Mouse (Mus musculus) MEL (cell line): ENCODE measurements around the gene Tubg1. TPM values are rescaled to one million over a fixed set of nuclear protein-coding genes. Genes with fewer than 3 reads are reported as not detected.

ENCODE experiments used
- DNase-seq: peaks from one replicate; pipeline ENCODE4 v3.0.0; 2011; ENCODE audit warnings: low read depth, low spot score
- H3K27ac ChIP-seq: 2 replicates; pipeline ENCODE4 v1.5.1; 2012; ENCODE audit warnings: low read depth, mild to moderate bottlenecking, control low read depth, low read length, moderate library complexity; ENCODE audit not compliant: control insufficient read depth
- H3K27me3 ChIP-seq, 2 experiments: fragments of 150-350 bp in 1 of 2; sonication (generic) in 1 of 2; 2 replicates each; pipeline ENCODE4 v1.6.1; 2012; ENCODE audit warnings: low read length in 2 of 2, mild to moderate bottlenecking in 2 of 2, improper control_type of control experiment in 1 of 2, moderate library complexity in 1 of 2; ENCODE audit not compliant: insufficient read depth in 2 of 2, control insufficient read depth in 1 of 2
- H3K36me3 ChIP-seq, 2 experiments: 2 replicates each; pipeline ENCODE4 v1.6.1; 2012 to 2014; ENCODE audit warnings: low read length in 2 of 2, improper control_type of control experiment in 1 of 2, inconsistent platforms in 1 of 2, mild to moderate bottlenecking in 1 of 2; ENCODE audit not compliant: insufficient read depth in 2 of 2, control insufficient read depth in 1 of 2
- H3K4me1 ChIP-seq, 2 experiments: fragments of 150-350 bp in 1 of 2; sonication (generic) in 1 of 2; 2 replicates each; pipeline ENCODE4 v1.6.1; 2012; ENCODE audit warnings: low read length in 2 of 2, improper control_type of control experiment in 1 of 2, mild to moderate bottlenecking in 1 of 2; ENCODE audit not compliant: insufficient read depth in 2 of 2, control insufficient read depth in 1 of 2
- H3K4me3 ChIP-seq, 2 experiments: fragments of 150-350 bp in 1 of 2; sonication (generic) in 1 of 2; 2 replicates each; pipeline ENCODE4 v1.5.1; 2012; ENCODE audit warnings: low read depth in 2 of 2, low read length in 2 of 2, mild to moderate bottlenecking in 2 of 2, moderate library complexity in 2 of 2, control low read depth in 1 of 2, improper control_type of control experiment in 1 of 2; ENCODE audit not compliant: control insufficient read depth in 1 of 2, insufficient read depth in 1 of 2
- H3K79me2 ChIP-seq: 2 replicates; pipeline ENCODE4 v1.6.1; 2012; ENCODE audit warnings: mild to moderate bottlenecking, low read length, moderate library complexity; ENCODE audit not compliant: control insufficient read depth, poor library complexity, insufficient read depth
- H3K9ac ChIP-seq: 2 replicates; pipeline ENCODE4 v1.6.1; 2012; ENCODE audit warnings: low read depth, mild to moderate bottlenecking, control low read depth, low read length, moderate library complexity; ENCODE audit not compliant: control insufficient read depth, poor library complexity, severe bottlenecking
- H3K9me3 ChIP-seq: fragments of 150-350 bp; sonication (generic); replicated peaks from 2 replicates; pipeline ENCODE4 v1.6.1; 2012; ENCODE audit warnings: mild to moderate bottlenecking, low read length, improper control_type of control experiment, moderate library complexity; ENCODE audit not compliant: insufficient read depth
- CHD1 ChIP-seq: IDR thresholded peaks from 2 replicates; pipeline ENCODE4 v1.6.1; 2012; ENCODE audit warnings: low read depth, mild to moderate bottlenecking, inconsistent platforms, low read length, improper control_type of control experiment
- E2F4 ChIP-seq: IDR thresholded peaks from 2 replicates; pipeline ENCODE4 v1.6.1; 2011; ENCODE audit warnings: low read depth, low read length, improper control_type of control experiment, borderline replicate concordance
- ELF1 ChIP-seq: IDR thresholded peaks from 2 replicates; pipeline ENCODE4 v1.6.1; 2014; ENCODE audit warnings: low read depth, mild to moderate bottlenecking, inconsistent platforms, low read length, improper control_type of control experiment, moderate library complexity
- ETS1 ChIP-seq: IDR thresholded peaks from 2 replicates; pipeline ENCODE4 v1.6.1; 2012; ENCODE audit warnings: low read depth, mild to moderate bottlenecking, inconsistent platforms, low read length, improper control_type of control experiment, moderate library complexity
- GABPA ChIP-seq: IDR thresholded peaks from 2 replicates; pipeline ENCODE4 v1.6.1; 2012; ENCODE audit warnings: low read depth, mild to moderate bottlenecking, inconsistent platforms, low read length, improper control_type of control experiment, moderate library complexity
- JUND ChIP-seq: IDR thresholded peaks from 2 replicates; pipeline ENCODE4 v1.6.1; 2011; ENCODE audit warnings: low read depth, mild to moderate bottlenecking, improper control_type of control experiment, low read length
- KAT2A ChIP-seq: conservative IDR thresholded peaks from 2 replicates; pipeline ENCODE4 v1.6.1; 2012; ENCODE audit warnings: low read depth, low read length, improper control_type of control experiment, inconsistent platforms
- MAX ChIP-seq: IDR thresholded peaks from 2 replicates; pipeline ENCODE4 v1.6.1; 2011; ENCODE audit warnings: low read length, improper control_type of control experiment
- MEF2A ChIP-seq: IDR thresholded peaks from 2 replicates; pipeline ENCODE4 v1.6.1; 2014; ENCODE audit warnings: low read depth, mild to moderate bottlenecking, inconsistent platforms, low read length, improper control_type of control experiment; ENCODE audit not compliant: poor library complexity, insufficient replicate concordance, severe bottlenecking; ENCODE audit errors: extremely low read depth
- MXI1 ChIP-seq: IDR thresholded peaks from 2 replicates; pipeline ENCODE4 v1.6.1; 2011; ENCODE audit warnings: mild to moderate bottlenecking, low read depth, low read length, improper control_type of control experiment
- MYB ChIP-seq: IDR thresholded peaks from 2 replicates; pipeline ENCODE4 v1.6.1; 2011; ENCODE audit warnings: mild to moderate bottlenecking, low read depth, low read length, improper control_type of control experiment
- MYC ChIP-seq: IDR thresholded peaks from 2 replicates; pipeline ENCODE4 v1.6.1; 2011; ENCODE audit warnings: low read depth, mild to moderate bottlenecking, low read length, improper control_type of control experiment, moderate library complexity
- NRF1 ChIP-seq: IDR thresholded peaks from 2 replicates; pipeline ENCODE4 v1.6.1; 2014; ENCODE audit warnings: low read depth, mild to moderate bottlenecking, inconsistent platforms, low read length, improper control_type of control experiment, moderate library complexity; ENCODE audit not compliant: poor library complexity, insufficient read depth, severe bottlenecking
- POLR2A ChIP-seq, 2 experiments: IDR thresholded peaks; 2 replicates each; pipeline ENCODE4 v1.6.1; 2011 to 2012; ENCODE audit warnings: low read length in 2 of 2, mild to moderate bottlenecking in 2 of 2, control low read depth in 1 of 2, improper control_type of control experiment in 1 of 2, low read depth in 1 of 2, moderate library complexity in 1 of 2; ENCODE audit not compliant: control insufficient read depth in 1 of 2, insufficient read depth in 1 of 2, poor library complexity in 1 of 2
- POLR2AphosphoS5 ChIP-seq: IDR thresholded peaks from 2 replicates; pipeline ENCODE4 v1.6.1; 2012; ENCODE audit warnings: low read depth, borderline replicate concordance, mild to moderate bottlenecking, inconsistent platforms, low read length, moderate library complexity, mixed read lengths
- RAD21 ChIP-seq: IDR thresholded peaks from 2 replicates; pipeline ENCODE4 v1.6.1; 2011; ENCODE audit warnings: mild to moderate bottlenecking, low read depth, low read length, improper control_type of control experiment
- TBP ChIP-seq: IDR thresholded peaks from 2 replicates; pipeline ENCODE4 v1.8.0; 2011; ENCODE audit warnings: low read depth, low read length, improper control_type of control experiment
- TCF12 ChIP-seq: IDR thresholded peaks from 2 replicates; pipeline ENCODE4 v1.6.1; 2014; ENCODE audit warnings: low read depth, mild to moderate bottlenecking, inconsistent platforms, low read length, improper control_type of control experiment, moderate library complexity
- ZMIZ1 ChIP-seq: IDR thresholded peaks from 2 replicates; pipeline ENCODE4 v1.6.1; 2012; ENCODE audit warnings: low read depth, mild to moderate bottlenecking, inconsistent platforms, low read length, improper control_type of control experiment, moderate library complexity
- ZNF384 ChIP-seq: IDR thresholded peaks from 2 replicates; pipeline ENCODE4 v1.6.1; 2012; ENCODE audit warnings: low read depth, mild to moderate bottlenecking, inconsistent platforms, low read length, improper control_type of control experiment
- polyA plus RNA-seq, 2 experiments: library from polyadenylated mRNA; stranded (reverse) in 1 of 2; unstranded in 1 of 2; fragments of >175 nt in 1 of 2; fragments of >200 nt in 1 of 2; gene quantifications; 2 replicates each; pipeline versions ENCODE4 v1.2.1 to v1.2.4; 2012; ENCODE audit warnings: low replicate concordance in 2 of 2, low read depth in 1 of 2; ENCODE audit not compliant: insufficient read length in 2 of 2, insufficient read depth in 1 of 2, missing spikeins in 1 of 2
- total RNA-seq: library from RNA; depleted of rRNA; stranded (reverse); fragments of 300-350 nt; gene quantifications from 2 replicates; pipeline ENCODE4 v1.2.3, GENCODE M21; 2012

Tubg1 gene
- total and polyA plus RNA-seq, 3 experiments = 60.0 to 183 (median 125) TPM

DNA sequence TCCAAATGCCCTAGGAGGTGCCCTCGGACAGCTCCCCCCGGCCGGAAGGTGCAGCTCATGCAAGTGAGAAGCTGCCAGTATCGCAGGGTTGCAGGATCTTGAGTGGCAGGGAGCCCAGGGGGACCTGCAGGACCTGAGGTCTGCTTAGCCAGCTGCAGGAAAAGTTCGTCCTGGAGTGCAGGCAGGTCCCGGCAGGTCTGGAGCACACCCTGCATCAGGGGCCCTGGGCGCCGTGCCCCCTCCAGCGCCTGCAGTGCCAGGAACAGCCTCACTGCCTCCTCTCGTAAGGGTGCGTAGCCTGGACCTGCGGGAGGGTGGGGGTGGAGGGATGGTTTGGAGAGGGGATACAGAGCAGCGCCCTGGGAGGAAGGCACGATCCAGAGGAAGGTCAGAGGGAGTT is 46.6 kb downstream of the Tubg1 start:
- Histone ChIP-seq H3K27ac (no peak overlapping the region), H3K36me3 (no peaks in the 10 kb centered on the region), H3K27me3 (peaks cover 0 to 2% of the 10 kb centered on the region in 2 experiments; a peak in 2 of 4 replicates), H3K4me1 (peaks cover 0 to 9% of the 10 kb centered on the region in 2 experiments; a peak in 1 of 4 replicates), H3K9me3 (no peaks in the 10 kb centered on the region), H3K9ac (no peak overlapping the region), H3K4me3 (no peak overlapping the region), H3K79me2 (no peaks in the 10 kb centered on the region; the same call in 1 of the 2 replicates)
- no peak for DNase-seq
- no peak for TF ChIP-seq POLR2AphosphoS5
- TF ChIP-seq JUND = no peak
- no peak for TF ChIP-seq MYB
- TF ChIP-seq GABPA = no peak
- TF ChIP-seq ZMIZ1 = no peak
- TF ChIP-seq POLR2A (IDR thresholded peaks at IDR 0.05; ENCODE audit: control insufficient read depth in 1 of 2, insufficient read depth in 1 of 2, low read depth in 1 of 2, low read length in 2 of 2, poor library complexity in 1 of 2) = no peak

DNA sequence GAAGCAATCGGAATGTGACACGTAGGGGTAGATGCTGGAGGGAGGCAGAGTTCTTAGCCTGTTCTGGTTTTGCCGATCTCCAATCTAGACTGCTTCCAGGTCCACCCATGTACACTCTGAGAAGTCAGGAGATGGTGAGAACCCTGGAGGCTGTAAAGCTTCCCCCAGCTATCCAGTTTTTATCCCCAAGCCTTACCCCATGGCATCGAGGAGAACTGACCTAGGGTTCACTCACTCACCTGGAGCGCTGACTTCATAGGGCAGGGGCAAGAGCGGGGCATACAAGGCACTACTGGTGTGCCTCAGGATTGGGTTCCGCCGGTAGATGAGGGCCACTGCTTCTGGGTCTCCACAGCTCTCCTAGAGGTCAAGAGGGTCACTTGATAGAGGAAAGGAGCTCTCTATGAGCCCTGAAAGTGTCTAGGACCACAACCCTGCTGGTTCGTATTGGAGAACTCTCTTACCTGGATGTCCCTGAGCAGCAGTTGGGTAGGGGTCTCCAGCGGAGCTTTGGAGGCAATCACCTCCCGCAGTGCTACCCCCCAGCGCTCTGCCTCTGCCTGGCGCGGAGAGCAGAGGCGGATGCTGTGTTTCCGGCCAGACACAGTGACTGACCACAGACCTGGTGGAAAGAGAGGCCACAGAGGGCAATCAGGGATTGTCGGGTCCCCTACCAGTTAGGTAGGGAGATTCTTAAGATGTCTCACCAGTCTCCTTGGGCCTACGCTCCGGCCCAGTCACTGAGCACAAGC is 47.6 kb downstream of the Tubg1 start:
- peaks cover 0 to 2% of the 10 kb centered on the region in 2 experiments; a peak in 2 of 4 replicates for H3K27me3 ChIP-seq
- H3K79me2 ChIP-seq = no peaks in the 10 kb centered on the region; the same call in 1 of the 2 replicates
- H3K4me1 ChIP-seq = peaks cover 0 to 13% of the 10 kb centered on the region in 2 experiments; a peak in 2 of 4 replicates
- TF ChIP-seq MEF2A (no peak), KAT2A (no peak), MAX (no peak)
- no peak overlapping the region for H3K9ac ChIP-seq
- peaks cover 0 to 2% of the 10 kb centered on the region in 2 experiments; a peak in 1 of 4 replicates for H3K36me3 ChIP-seq
- DNase-seq = no peak
- H3K27ac ChIP-seq = no peak overlapping the region
- H3K9me3 ChIP-seq = no peaks in the 10 kb centered on the region
- H3K4me3 ChIP-seq = no peak overlapping the region

DNA sequence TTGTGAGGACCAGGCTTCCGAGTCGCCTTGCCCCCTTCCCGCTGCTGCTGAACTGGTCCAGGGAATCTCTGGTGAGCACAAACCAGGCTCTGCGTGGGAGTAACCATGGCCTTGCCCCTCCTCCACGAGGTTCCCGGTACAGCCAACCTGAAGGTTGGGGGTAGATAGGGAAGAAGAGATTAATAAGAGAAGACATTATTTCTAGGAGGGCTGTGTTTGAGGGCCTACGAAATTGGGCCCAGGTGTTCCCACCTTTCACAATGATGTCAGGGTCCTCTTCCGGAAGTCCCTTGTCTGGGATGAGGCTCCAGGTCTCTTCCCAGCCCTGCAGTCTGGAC is 48.2 kb downstream of the Tubg1 start:
- H3K9me3 ChIP-seq = no peaks in the 10 kb centered on the region
- H3K27me3 ChIP-seq = peaks cover 0 to 2% of the 10 kb centered on the region in 2 experiments; a peak in 2 of 4 replicates
- H3K27ac ChIP-seq = no peak overlapping the region
- no peak overlapping the region for H3K9ac ChIP-seq
- peaks cover 0 to 5% of the 10 kb centered on the region in 2 experiments; a peak in 2 of 4 replicates for H3K36me3 ChIP-seq
- TF ChIP-seq E2F4 (no peak), ELF1 (no peak), MYC (no peak), RAD21 (no peak), NRF1 (no peak), GABPA (no peak), ZMIZ1 (no peak), ETS1 (no peak), TCF12 (no peak), POLR2A (IDR thresholded peaks at IDR 0.05; ENCODE audit: control insufficient read depth in 1 of 2, insufficient read depth in 1 of 2, low read depth in 1 of 2, low read length in 2 of 2, poor library complexity in 1 of 2) (no peak), JUND (no peak), CHD1 (no peak), TBP (no peak), MXI1 (no peak), MYB (no peak), ZNF384 (no peak)
- no peaks in the 10 kb centered on the region; the same call in 1 of the 2 replicates for H3K79me2 ChIP-seq
- H3K4me3 ChIP-seq = no peak overlapping the region
- peaks cover 0 to 15% of the 10 kb centered on the region in 2 experiments; a peak in 2 of 4 replicates for H3K4me1 ChIP-seq
- DNase-seq = no peak
